Mouse (Mus musculus) heart, postnatal 36 days (tissue): ENCODE measurements at regions not wholly inside any gene's neighbourhood (a gene's known extent, or its start where the extent isn't known, plus 50 kb on each side); places are given as distances from the start of the nearest gene placed in this dataset.
A peak's percentile ranks its signal among the peaks of the same experiment; 100 is the strongest.

Experiments
- DNase-seq, 2 experiments: peaks; one replicate each; pipeline ENCODE4 v3.0.0; 2021 to 2022
- intact Hi-C: fragments of 180-260 bp; cut with DNase I; formaldehyde crosslinking; loops from one replicate; pipeline ENCODE4 v1.15.1; 2025

GRCm38 (mm10) chr5:51156901-51157300 is 410.6 kb downstream of the Ppargc1a start:
- no peak for DNase-seq
- intact Hi-C loops: no loop called here

- intact Hi-C loops: no loop called here
Observed at GRCm38 (mm10) chr5:51144842-51145241, 422.7 kb downstream of the Ppargc1a start.

GRCm38 (mm10) chr5:51125091-51125490 is 442.4 kb downstream of the Ppargc1a start:
- intact Hi-C loops: no loop called here
- no peak for DNase-seq

More at GRCm38 (mm10) chr5:51144842-51145241, 422.7 kb downstream of the Ppargc1a start:
- DNase-seq: no peak

GRCm38 (mm10) chr5:51110006-51110405 is 457.5 kb downstream of the Ppargc1a start:
- intact Hi-C loops: no loop called here
- DNase-seq: no peak

GRCm38 (mm10) chr5:51108737-51109136 is 458.8 kb downstream of the Ppargc1a start:
- intact Hi-C loops: no loop called here
- DNase-seq: no peak

GRCm38 (mm10) chr5:51108181-51108580 is 459.3 kb downstream of the Ppargc1a start:
- intact Hi-C loops: no loop called here

GRCm38 (mm10) chr5:51099902-51100301 is 467.6 kb downstream of the Ppargc1a start:
- DNase-seq: no peak

More at GRCm38 (mm10) chr5:51108181-51108580, 459.3 kb downstream of the Ppargc1a start:
- no peak for DNase-seq

GRCm38 (mm10) chr5:51072674-51073468 is 494.7 kb downstream of the Ppargc1a start:
- intact Hi-C loops: no loop called here
- no peak for DNase-seq

More at GRCm38 (mm10) chr5:51099902-51100301, 467.6 kb downstream of the Ppargc1a start:
- intact Hi-C loops: no loop called here

GRCm38 (mm10) chr5:51072146-51072545 is 495.4 kb downstream of the Ppargc1a start:
- intact Hi-C loops: no loop called here
- DNase-seq: no peak

- no peak for DNase-seq
- intact Hi-C loops: no loop called here
Observed at GRCm38 (mm10) chr5:51069668-51070067, 497.9 kb downstream of the Ppargc1a start.

GRCm38 (mm10) chr5:51045872-51046271 is 521.7 kb downstream of the Ppargc1a start:
- intact Hi-C loops: loop anchor here (10.0 kb wide), 3 partner anchors 339 to 1199 kb away; no protein-coding TSS in a partner anchor

GRCm38 (mm10) chr5:51041541-51042217 is 525.8 kb downstream of the Ppargc1a start:
- no peak for DNase-seq
- intact Hi-C loops: loop anchor here (5.0 to 10.0 kb wide), 4 partner anchors 343 to 1203 kb away; no protein-coding TSS in a partner anchor

More at GRCm38 (mm10) chr5:51045872-51046271, 521.7 kb downstream of the Ppargc1a start:
- no peak for DNase-seq

- DNase-seq: no peak
- intact Hi-C loops: loop anchor here (5.0 to 10.0 kb wide), 4 partner anchors 344 to 1204 kb away; no protein-coding TSS in a partner anchor
Observed at GRCm38 (mm10) chr5:51040926-51041325, 526.6 kb downstream of the Ppargc1a start.

- intact Hi-C loops: loop anchor here (5.0 to 10.0 kb wide), 4 partner anchors 344 to 1204 kb away; no protein-coding TSS in a partner anchor
- no peak for DNase-seq
Observed at GRCm38 (mm10) chr5:51040463-51040862, 527.1 kb downstream of the Ppargc1a start.

GRCm38 (mm10) chr5:51039713-51040178 is 527.8 kb downstream of the Ppargc1a start:
- intact Hi-C loops: loop anchor here (5.0 to 10.0 kb wide), 4 partner anchors 345 to 1205 kb away; no protein-coding TSS in a partner anchor
- DNase-seq: peak; percentile 8 to 10

GRCm38 (mm10) chr5:51036450-51036990 is 531.0 kb downstream of the Ppargc1a start:
- intact Hi-C loops: no loop called here
- DNase-seq: no peak

- intact Hi-C loops: no loop called here
- no peak for DNase-seq
Observed at GRCm38 (mm10) chr5:51028966-51029365, 538.6 kb downstream of the Ppargc1a start.

GRCm38 (mm10) chr5:50990822-50991537 is 576.5 kb downstream of the Ppargc1a start:
- intact Hi-C loops: no loop called here

More at GRCm38 (mm10) chr5:50990822-50991537, 576.5 kb downstream of the Ppargc1a start:
- no peak for DNase-seq
